Mouse (Mus musculus): ENCODE data around the gene Rufy3.

The Rufy3 gene

DNA sequence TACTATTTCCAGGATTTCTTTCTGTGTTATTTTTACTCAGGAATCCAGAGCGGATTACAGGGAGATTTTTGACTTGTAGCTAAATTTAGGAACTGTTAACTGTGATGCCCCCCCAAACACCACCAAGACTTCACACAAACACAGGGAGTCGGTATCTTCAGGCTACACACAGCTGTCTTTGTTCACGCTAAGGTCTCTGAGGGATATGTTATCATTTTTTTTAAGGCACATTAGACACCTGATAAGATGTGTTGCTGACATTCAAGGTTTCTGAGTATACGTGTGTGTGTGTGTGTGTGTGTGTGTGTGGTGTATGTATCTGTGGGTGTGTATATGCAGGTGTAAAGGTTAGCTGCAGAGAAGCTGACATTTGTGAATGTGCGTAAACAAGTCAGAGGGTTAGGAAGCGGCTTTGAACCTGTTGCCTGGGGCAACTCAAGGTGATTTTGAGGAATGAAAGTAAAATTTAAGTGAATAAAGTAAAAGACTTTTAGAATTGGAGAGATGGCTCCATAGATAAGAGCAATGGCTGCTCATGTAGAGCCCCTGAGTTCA lies 121.0 kb downstream of the Rufy3 start:
- DNase-seq = no peak

DNA sequence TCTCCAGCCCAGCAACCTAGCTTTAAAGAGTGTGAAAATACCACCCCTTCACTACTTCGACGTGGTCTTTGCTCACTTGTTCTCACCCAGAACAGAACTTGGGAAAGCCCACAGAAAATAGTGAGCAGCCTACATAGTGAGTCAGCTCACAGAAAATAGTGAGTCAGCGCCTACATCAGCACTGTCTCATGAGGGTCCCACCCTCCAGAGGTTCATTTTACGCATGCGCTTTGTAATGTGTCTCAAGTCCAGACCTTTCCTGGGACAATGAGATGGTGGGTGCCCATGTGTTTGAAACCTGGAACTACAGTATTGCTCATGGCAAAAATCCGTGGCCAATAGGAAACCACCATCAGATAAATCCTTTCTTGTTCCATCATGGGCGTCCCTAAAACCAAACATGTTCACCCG lies 123.2 kb downstream of the Rufy3 start:
- DNase-seq = no peak

DNA sequence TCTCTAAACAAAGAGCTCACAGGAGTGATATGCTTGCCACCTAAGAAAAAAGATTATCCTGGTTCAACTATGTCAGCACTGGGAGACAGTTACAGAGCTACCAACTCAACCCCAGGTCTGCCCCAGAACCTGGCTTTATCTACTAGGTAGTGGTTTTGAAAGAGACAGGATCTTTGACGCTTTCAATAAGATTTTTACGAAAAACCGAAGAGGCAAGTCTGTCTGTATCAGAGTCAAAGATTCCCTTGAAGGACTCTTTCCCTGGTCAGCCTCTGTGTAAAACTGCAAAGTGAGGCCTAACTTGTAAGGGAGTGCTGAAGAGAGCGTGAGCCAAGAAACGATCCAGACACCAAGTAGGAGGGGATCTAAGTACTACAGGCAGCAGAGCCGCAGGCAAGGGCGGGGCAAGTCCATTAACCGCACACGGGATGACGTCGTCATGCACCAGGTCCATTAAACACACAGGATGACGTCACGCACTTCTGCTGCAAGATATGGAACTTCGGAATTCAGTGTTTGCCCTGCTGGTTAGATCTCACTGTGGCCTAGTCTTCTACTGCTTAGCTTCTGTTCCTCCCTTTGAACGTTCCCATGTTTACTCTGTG lies 123.8 kb downstream of the Rufy3 start:
- DNase-seq = no peak

DNA sequence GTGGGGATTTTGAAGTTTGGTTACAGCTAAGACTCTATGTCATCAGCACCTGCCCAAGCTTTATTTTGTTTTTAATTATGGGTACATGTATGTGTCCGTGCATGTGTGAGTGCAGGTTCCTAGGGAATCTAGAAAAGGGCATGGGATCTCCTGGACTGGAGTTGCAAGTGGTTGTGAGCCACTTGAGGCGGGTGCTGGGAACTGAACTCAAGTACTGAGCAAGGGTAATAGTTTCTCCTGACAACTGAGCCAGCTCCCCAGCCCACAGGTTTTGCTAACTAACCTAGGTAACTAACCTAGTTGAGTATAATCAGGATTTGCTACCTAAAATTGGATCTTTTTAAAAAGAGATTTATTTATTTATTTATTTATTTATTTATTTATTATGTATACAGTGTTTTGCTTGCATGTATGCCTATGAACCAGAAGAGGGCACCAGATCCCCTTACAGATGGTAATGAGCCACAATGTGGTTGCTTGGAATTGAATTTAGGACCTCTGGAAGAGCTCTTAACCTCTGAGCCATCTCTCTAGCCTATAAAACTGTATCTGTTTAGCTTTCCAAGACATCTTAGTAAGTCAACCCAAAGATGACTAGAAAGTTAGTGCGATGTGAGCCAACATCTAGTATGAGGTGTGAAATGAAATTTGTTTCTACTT lies 124.6 kb downstream of the Rufy3 start:
- DNase-seq = no peak

DNA sequence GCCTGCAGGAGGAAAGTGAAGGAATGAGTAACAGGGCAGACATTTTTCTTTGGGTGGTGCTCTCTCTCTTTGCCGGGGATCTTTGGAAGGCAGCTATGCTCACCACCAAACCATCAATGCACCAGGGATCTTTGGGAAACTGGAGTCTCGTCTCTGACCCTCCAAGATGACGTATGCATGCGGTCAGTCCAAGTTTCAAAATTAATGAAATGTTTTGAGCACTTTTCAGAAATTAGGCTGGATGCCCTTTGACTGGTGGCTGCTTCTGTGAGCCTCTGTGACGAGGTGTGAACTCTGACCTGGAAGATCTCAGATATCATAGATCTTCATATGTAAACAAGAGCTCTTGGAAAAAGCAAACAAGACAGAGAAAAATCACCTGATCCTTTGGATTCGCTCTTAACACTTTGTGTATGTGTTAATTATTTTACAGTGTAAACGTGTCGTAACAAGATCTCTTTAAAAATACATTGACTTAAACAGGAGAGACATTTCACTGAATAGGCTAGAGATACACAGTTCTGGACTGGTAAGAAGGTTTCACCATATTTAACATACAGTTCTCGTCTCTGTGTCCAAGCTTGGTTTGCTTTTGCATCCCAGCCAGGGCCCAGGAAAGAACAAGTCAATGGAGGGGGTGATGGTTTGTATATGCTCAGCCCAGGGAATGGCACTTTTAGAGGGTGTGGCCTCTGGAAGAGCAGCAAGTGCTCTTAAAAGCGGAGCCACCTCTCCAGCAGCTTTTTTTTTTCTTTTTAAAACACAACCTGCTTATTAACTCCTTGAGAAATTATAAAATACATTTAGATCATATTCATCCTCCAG lies 126.1 kb downstream of the Rufy3 start:
- no peak for DNase-seq

DNA sequence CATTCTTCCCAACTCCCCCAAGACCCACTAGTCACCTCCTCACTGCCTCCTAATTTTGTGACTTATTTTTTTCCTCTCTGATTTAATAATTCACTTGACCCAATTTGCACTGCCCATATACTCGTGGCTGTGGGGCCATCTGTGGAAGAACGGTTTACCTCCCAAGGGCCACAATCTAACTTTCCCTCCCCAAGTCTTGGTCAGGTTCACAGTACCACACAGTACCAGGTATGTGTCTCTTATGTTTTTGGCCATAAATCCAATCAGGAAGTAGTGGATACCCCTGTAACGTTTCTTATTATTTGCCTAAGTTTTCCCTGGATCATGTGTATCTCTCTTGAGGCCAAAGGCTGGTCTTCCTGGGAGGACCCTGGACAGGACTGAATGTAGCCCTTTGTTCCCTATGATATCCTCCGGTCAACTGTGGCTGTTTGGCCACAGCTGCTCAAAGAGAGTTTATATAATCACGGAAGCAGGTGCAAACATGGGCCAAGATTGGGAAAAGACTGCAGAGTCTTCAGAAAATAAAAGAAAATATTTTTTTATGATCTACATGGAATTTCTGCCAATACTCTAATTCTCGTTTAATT lies 126.8 kb downstream of the Rufy3 start:
- peak; percentile 37 to 54 for DNase-seq

DNA sequence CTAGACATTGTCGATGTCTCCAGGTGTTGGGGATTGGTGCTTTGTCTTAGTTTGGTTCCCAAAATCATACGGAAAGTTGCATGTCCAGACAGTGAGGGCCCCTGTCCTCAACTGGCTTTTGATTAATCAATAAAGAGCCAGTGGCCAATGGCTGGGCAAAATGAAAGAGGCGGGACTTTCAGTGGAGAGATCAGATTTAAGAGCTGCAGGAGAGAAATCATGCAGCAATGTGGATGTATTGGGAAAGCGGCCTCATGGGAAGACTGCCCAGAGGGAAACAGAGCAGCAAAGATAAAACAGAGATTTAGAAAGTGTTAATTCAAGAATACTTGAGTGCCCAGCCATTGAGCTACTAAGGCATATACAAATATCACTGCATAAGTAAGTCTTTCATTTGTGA lies 127.7 kb downstream of the Rufy3 start:
- no peak for DNase-seq

- no peak for DNase-seq
Observed at GRCm38 (mm10) chr5:88693057-88693456, 128.2 kb downstream of the Rufy3 start.

GRCm38 (mm10) chr5:88697291-88697690 lies 132.5 kb downstream of the Rufy3 start:
- DNase-seq = no peak

GRCm38 (mm10) chr5:88699251-88699913 lies 134.5 kb downstream of the Rufy3 start:
- DNase-seq = no peak
